Mouse (Mus musculus): Measurements from ENCODE around the gene Asap3. TPM values are rescaled to one million over a fixed set of nuclear protein-coding genes. Genes with fewer than 3 reads are reported as not detected.

The Asap3 gene
- polyA plus RNA-seq, 1 experiment from 2014 or later, result 2.8 TPM

- Histone ChIP-seq H3K27me3 (ENCODE audit: control insufficient read depth, insufficient read depth, low read length) (no peaks in the 10 kb centered on the region), H3K27ac (ENCODE audit: low read length) (peak overlapping the region; percentile 71), H3K4me1 (ENCODE audit: control insufficient read depth, insufficient read depth, low read length) (peaks cover 43% of the 10 kb centered on the region), H3K36me3 (ENCODE audit: control insufficient read depth, insufficient read depth) (no peaks in the 10 kb centered on the region), H3K9ac (ENCODE audit: low read length) (peak overlapping the region; percentile 56), H3K4me2 (ENCODE audit: low read depth, low read length) (peak overlapping the region; percentile 64), H3K9me3 (replicated peaks; ENCODE audit: control insufficient read depth, low read length) (no peaks in the 10 kb centered on the region), H3K4me3 (ENCODE audit: low read length) (peak overlapping the region; percentile 44)
- WGBS, result 5% methylated on average over 15 of the region's 15 CpGs
- ATAC-seq (replicated peaks; ENCODE audit: extremely low read depth, insufficient read depth, low FRiP score), result peak; percentile 24; the same call in 1 of the 2 replicates
Observed at GRCm38 (mm10) chr4:136179998-136180397, 26.2 kb upstream of the Asap3 start.

DNA sequence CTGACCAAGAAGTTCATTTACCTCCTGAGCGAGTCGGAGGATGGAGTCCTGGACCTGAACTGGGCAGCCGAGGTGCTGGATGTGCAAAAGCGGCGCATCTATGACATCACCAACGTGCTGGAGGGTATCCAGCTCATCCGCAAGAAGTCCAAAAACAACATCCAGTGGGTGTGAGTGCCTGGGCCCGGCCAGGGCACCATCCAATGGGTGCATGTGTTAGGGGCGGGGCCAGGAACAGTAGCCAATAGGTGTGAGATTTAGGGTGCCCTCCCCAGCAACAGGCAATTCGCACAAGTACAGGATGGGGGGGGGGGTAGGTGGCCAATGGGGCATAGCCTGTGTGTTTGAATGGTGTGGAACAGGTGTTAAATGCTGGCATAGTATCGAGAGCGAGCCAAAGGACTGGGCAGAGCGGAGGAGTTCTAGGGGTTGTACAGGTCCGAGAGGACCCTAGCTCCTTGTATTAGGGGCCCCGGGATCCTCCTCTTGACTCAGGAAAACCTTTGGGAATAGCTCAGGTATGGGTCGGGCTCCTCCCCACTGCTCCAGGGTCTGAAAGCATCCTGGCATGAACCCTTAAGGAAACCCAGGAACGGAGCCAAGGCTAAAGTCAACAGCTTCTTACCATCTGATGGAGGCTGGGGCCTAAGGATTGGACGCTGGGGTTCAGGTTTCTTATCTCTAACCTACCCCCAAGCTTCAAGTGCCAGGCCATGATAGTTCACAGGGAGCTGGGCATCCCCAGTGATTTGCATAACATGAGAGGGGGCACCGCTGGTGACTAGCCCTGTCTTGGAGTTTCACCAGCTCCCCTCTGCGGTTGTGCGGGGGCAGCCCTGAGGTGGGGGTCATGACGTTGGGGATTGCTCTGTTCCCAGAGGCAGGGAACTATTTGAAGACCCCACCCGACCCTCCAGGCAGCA is 25.5 kb upstream of the Asap3 start:
- peak; percentile 79 for ATAC-seq (replicated peaks; ENCODE audit: extremely low read depth, insufficient read depth, low FRiP score)
- 18% methylated on average over 23 of the region's 23 CpGs for WGBS
- Histone ChIP-seq H3K4me3 (ENCODE audit: low read length) (peak overlapping the region; percentile 44), H3K4me1 (ENCODE audit: control insufficient read depth, insufficient read depth, low read length) (peaks cover 45% of the 10 kb centered on the region), H3K9ac (ENCODE audit: low read length) (peak overlapping the region; percentile 56), H3K4me2 (ENCODE audit: low read depth, low read length) (peak overlapping the region; percentile 64), H3K36me3 (ENCODE audit: control insufficient read depth, insufficient read depth) (no peaks in the 10 kb centered on the region), H3K27ac (ENCODE audit: low read length) (peak overlapping the region; percentile 71), H3K27me3 (ENCODE audit: control insufficient read depth, insufficient read depth, low read length) (no peaks in the 10 kb centered on the region), H3K9me3 (replicated peaks; ENCODE audit: control insufficient read depth, low read length) (no peaks in the 10 kb centered on the region)

DNA sequence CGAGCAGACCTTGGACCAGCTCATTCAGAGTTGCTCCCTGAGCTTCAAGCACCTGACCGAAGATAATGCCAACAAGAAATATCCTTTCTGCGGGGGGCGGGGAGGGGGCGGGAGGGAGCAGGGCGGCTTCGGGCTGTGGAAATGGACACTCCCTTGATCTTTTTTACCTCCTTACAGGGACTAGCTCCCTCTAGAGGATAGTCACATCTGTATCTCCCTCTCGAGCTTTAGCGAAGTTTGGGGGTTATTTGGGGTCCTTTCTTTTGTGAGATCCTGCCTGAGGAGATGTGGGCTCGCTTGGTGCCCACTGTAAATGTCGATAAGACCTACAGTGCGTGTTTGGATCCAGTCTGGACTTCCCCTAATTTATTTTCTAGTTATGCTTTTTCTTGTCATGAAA is 24.8 kb upstream of the Asap3 start:
- Histone ChIP-seq H3K4me1 (ENCODE audit: control insufficient read depth, insufficient read depth, low read length) (peaks cover 40% of the 10 kb centered on the region), H3K27me3 (ENCODE audit: control insufficient read depth, insufficient read depth, low read length) (no peaks in the 10 kb centered on the region), H3K27ac (ENCODE audit: low read length) (no peak overlapping the region), H3K4me2 (ENCODE audit: low read depth, low read length) (peak overlapping the region; percentile 64), H3K9me3 (replicated peaks; ENCODE audit: control insufficient read depth, low read length) (no peaks in the 10 kb centered on the region), H3K4me3 (ENCODE audit: low read length) (no peak overlapping the region), H3K36me3 (ENCODE audit: control insufficient read depth, insufficient read depth) (no peaks in the 10 kb centered on the region), H3K9ac (ENCODE audit: low read length) (no peak overlapping the region; the same call in 1 of the 2 replicates)
- ATAC-seq (replicated peaks; ENCODE audit: extremely low read depth, insufficient read depth, low FRiP score), result no peak
- WGBS, result 30% methylated on average over 12 of the region's 12 CpGs

GRCm38 (mm10) chr4:136185375-136185774 is 20.8 kb upstream of the Asap3 start:
- ATAC-seq (replicated peaks; ENCODE audit: extremely low read depth, insufficient read depth, low FRiP score), result no peak; the same call in 1 of the 2 replicates
- Histone ChIP-seq H3K27me3 (ENCODE audit: control insufficient read depth, insufficient read depth, low read length) (no peaks in the 10 kb centered on the region), H3K9me3 (replicated peaks; ENCODE audit: control insufficient read depth, low read length) (no peaks in the 10 kb centered on the region), H3K4me2 (ENCODE audit: low read depth, low read length) (no peak overlapping the region), H3K4me3 (ENCODE audit: low read length) (no peak overlapping the region), H3K4me1 (ENCODE audit: control insufficient read depth, insufficient read depth, low read length) (peaks cover 13% of the 10 kb centered on the region), H3K27ac (ENCODE audit: low read length) (peak overlapping the region; percentile 69; the same call in 1 of the 2 replicates), H3K9ac (ENCODE audit: low read length) (0 out of 2 replicates have a peak overlapping the region, but pooled peaks have one; percentile 7), H3K36me3 (ENCODE audit: control insufficient read depth, insufficient read depth) (0 out of 2 replicates have a peak, but pooled peaks cover 2% of the 10 kb centered on the region)
- 47% methylated on average over 9 of the region's 9 CpGs for WGBS

DNA sequence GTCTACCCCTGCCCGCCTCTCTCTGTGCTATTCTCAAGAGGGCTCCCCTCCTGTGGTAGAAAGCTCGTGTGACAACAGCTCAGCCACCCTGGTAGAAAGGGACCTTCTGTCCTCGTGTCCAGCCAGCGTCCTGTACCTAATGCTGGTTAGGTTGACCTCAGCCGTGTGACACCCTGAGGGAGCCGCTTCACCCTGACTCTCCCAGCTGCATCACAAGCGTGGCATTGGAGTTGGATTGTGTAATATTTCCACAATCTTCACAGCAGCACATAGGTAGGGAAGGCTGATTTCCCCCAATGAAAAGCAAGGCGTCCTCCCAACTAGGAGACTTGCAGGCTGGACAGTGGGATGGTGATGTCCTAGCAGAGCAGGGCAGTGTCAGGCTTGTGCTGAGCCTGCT is 19.9 kb upstream of the Asap3 start:
- Histone ChIP-seq H3K4me2 (ENCODE audit: low read depth, low read length) (no peak overlapping the region), H3K9ac (ENCODE audit: low read length) (no peak overlapping the region), H3K9me3 (replicated peaks; ENCODE audit: control insufficient read depth, low read length) (no peaks in the 10 kb centered on the region), H3K4me1 (ENCODE audit: control insufficient read depth, insufficient read depth, low read length) (peaks cover 5% of the 10 kb centered on the region; the same call in 1 of the 2 replicates), H3K36me3 (ENCODE audit: control insufficient read depth, insufficient read depth) (0 out of 2 replicates have a peak, but pooled peaks cover 2% of the 10 kb centered on the region), H3K27me3 (ENCODE audit: control insufficient read depth, insufficient read depth, low read length) (no peaks in the 10 kb centered on the region), H3K27ac (ENCODE audit: low read length) (no peak overlapping the region), H3K4me3 (ENCODE audit: low read length) (no peak overlapping the region)
- 82% methylated on average over 8 of the region's 8 CpGs for WGBS
- ATAC-seq (replicated peaks; ENCODE audit: extremely low read depth, insufficient read depth, low FRiP score), result no peak

GRCm38 (mm10) chr4:136186739-136187472 is 19.3 kb upstream of the Asap3 start:
- Histone ChIP-seq H3K9ac (ENCODE audit: low read length) (no peak overlapping the region), H3K4me1 (ENCODE audit: control insufficient read depth, insufficient read depth, low read length) (peaks cover 5% of the 10 kb centered on the region; the same call in 1 of the 2 replicates), H3K27ac (ENCODE audit: low read length) (no peak overlapping the region), H3K9me3 (replicated peaks; ENCODE audit: control insufficient read depth, low read length) (no peaks in the 10 kb centered on the region), H3K27me3 (ENCODE audit: control insufficient read depth, insufficient read depth, low read length) (no peaks in the 10 kb centered on the region), H3K4me2 (ENCODE audit: low read depth, low read length) (no peak overlapping the region), H3K36me3 (ENCODE audit: control insufficient read depth, insufficient read depth) (peaks cover 2% of the 10 kb centered on the region; the same call in 1 of the 2 replicates), H3K4me3 (ENCODE audit: low read length) (no peak overlapping the region)
- no peak for ATAC-seq (replicated peaks; ENCODE audit: extremely low read depth, insufficient read depth, low FRiP score)
- WGBS, result 82% methylated on average over 23 of the region's 23 CpGs

DNA sequence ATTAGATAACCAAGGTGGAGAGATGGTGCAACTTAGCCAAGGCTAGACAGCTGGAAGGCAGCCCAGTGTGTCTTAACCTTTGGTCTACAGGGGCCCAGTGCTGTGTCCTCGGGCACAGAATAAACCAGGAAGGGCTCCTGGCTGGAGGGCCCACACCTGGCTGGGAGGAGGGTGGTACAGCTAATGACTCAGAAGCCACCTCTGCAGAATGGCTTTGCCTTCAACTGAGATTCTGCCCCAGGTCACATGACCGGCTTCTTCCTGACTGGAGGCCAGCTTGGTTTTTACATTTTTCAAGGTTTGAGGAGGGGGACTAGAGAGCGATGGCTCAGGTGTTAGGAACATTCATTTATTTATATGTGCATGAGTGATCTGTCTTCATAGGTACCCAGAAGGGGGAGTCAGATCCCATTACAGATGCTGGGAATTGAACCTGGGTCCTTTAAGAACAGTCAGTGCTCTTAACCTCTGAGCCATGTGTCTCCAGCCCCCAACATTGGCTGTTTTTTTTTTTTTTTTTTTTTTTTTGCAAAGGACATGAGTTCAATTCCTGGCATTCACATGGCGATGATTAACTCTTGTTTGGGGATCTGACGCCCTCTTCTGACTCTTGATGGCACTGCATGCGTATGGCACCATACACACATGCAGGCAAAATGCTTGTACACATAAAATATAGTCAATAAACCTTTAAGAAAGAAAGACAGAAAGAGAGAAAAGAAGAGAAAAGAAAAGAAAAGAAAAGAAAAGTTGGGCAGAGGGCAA is 17.0 kb upstream of the Asap3 start:
- no peaks in the 10 kb centered on the region for H3K27me3 ChIP-seq (ENCODE audit: control insufficient read depth, insufficient read depth, low read length)
- peaks cover 6% of the 10 kb centered on the region; the same call in 1 of the 2 replicates for H3K36me3 ChIP-seq (ENCODE audit: control insufficient read depth, insufficient read depth)
- H3K4me3 ChIP-seq (ENCODE audit: low read length), result no peak overlapping the region
- WGBS, result 82% methylated on average over 6 of the region's 6 CpGs
- no peak overlapping the region for H3K4me2 ChIP-seq (ENCODE audit: low read depth, low read length)
- no peak overlapping the region for H3K27ac ChIP-seq (ENCODE audit: low read length)
- no peak for ATAC-seq (replicated peaks; ENCODE audit: extremely low read depth, insufficient read depth, low FRiP score)
- H3K9me3 ChIP-seq (replicated peaks; ENCODE audit: control insufficient read depth, low read length), result no peaks in the 10 kb centered on the region
- no peak overlapping the region for H3K9ac ChIP-seq (ENCODE audit: low read length)
- peaks cover 9% of the 10 kb centered on the region; the same call in 1 of the 2 replicates for H3K4me1 ChIP-seq (ENCODE audit: control insufficient read depth, insufficient read depth, low read length)

DNA sequence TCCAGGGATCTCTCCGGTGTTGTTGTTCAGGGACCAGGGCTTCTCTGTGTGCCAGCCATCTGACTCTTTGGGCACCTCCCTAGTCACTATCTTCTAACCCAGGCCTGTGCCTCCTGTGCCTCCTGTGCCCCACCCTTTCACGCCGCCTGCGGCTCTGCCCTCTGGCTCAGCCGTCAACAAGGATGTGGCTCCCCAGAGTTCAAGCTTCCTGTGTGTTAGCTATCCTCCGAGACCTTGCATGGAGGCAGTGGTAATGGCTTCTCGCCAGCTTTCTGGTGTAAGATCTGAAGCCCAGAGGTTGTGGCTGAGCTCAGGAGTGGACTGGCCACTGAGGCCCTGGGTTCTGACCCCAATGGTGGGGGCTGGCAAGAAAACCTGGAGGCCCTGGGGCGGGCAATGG is 16.3 kb upstream of the Asap3 start:
- H3K9ac ChIP-seq (ENCODE audit: low read length), result no peak overlapping the region
- no peak overlapping the region for H3K4me3 ChIP-seq (ENCODE audit: low read length)
- no peaks in the 10 kb centered on the region for H3K9me3 ChIP-seq (replicated peaks; ENCODE audit: control insufficient read depth, low read length)
- ATAC-seq (replicated peaks; ENCODE audit: extremely low read depth, insufficient read depth, low FRiP score), result no peak
- H3K27me3 ChIP-seq (ENCODE audit: control insufficient read depth, insufficient read depth, low read length), result no peaks in the 10 kb centered on the region
- peaks cover 6% of the 10 kb centered on the region; the same call in 1 of the 2 replicates for H3K36me3 ChIP-seq (ENCODE audit: control insufficient read depth, insufficient read depth)
- H3K4me2 ChIP-seq (ENCODE audit: low read depth, low read length), result no peak overlapping the region
- H3K27ac ChIP-seq (ENCODE audit: low read length), result no peak overlapping the region
- H3K4me1 ChIP-seq (ENCODE audit: control insufficient read depth, insufficient read depth, low read length), result peaks cover 12% of the 10 kb centered on the region; the same call in 1 of the 2 replicates
- WGBS, result 68% methylated on average over 8 of the region's 8 CpGs

All from heart, embryonic 16.5 days (tissue).